Mouse (Mus musculus) heart, postnatal 0 days (tissue): ENCODE data around the gene Slc12a9. TPM values are rescaled to one million over a fixed set of nuclear protein-coding genes. Genes with fewer than 3 reads are reported as not detected.

ENCODE experiments used
- ATAC-seq: fragments of 200-750 bp; cut with Nextera tagmentation; 2 replicates; pipeline ENCODE4 v1.8.0; 2017; ENCODE audit warnings: low read depth, moderate number of reproducible peaks, moderate library complexity; ENCODE audit not compliant: insufficient read depth
- DNase-seq: peaks from one replicate; pipeline ENCODE4 v3.0.0-alpha.2; 2016; ENCODE audit warnings: low spot score
- H3K27ac ChIP-seq: fragments of 300-500 bp; sonication (generic); 2 replicates; pipeline ENCODE4 v1.5.1; 2014; ENCODE audit warnings: low read depth, mild to moderate bottlenecking
- H3K27me3 ChIP-seq: fragments of 300-500 bp; sonication (generic); 2 replicates; pipeline ENCODE4 v1.6.1; 2014; ENCODE audit warnings: low read length, mixed read lengths; ENCODE audit not compliant: control insufficient read depth, insufficient read depth
- H3K36me3 ChIP-seq: fragments of 300-500 bp; sonication (generic); replicated peaks from 2 replicates; pipeline ENCODE4 v1.6.1; 2014; ENCODE audit warnings: low read length, mixed read lengths; ENCODE audit not compliant: control insufficient read depth, insufficient read depth
- H3K4me1 ChIP-seq: fragments of 300-500 bp; sonication (generic); 2 replicates; pipeline ENCODE4 v1.6.1; 2014; ENCODE audit warnings: antibody characterized with exemption; ENCODE audit not compliant: control insufficient read depth, insufficient read depth
- H3K4me2 ChIP-seq: fragments of 300-500 bp; sonication (generic); 2 replicates; pipeline ENCODE4 v1.6.1; 2014; ENCODE audit warnings: low read depth, mild to moderate bottlenecking, low read length, moderate library complexity
- H3K4me3 ChIP-seq: fragments of 300-500 bp; sonication (generic); 2 replicates; pipeline ENCODE4 v1.5.1; 2014; ENCODE audit warnings: low read depth, low read length
- H3K9ac ChIP-seq: fragments of 300-500 bp; sonication (generic); replicated peaks from 2 replicates; pipeline ENCODE4 v1.6.1; 2014; ENCODE audit warnings: low read depth, low read length, mixed read lengths
- H3K9me3 ChIP-seq: fragments of 300-500 bp; sonication (generic); replicated peaks from 2 replicates; pipeline ENCODE4 v1.6.1; 2016; ENCODE audit warnings: low read length; ENCODE audit not compliant: control insufficient read depth
- CTCF ChIP-seq: IDR thresholded peaks from 2 replicates; pipeline ENCODE4 v1.5.1; 2016; ENCODE audit warnings: antibody characterized with exemption, control low read depth, low read depth
- EP300 ChIP-seq: IDR thresholded peaks from 2 replicates; pipeline ENCODE4 v1.6.1; 2016; ENCODE audit warnings: antibody characterized with exemption, low read depth
- whole genome bisulfite sequencing: fragments of 180-500 bp; shearing (Covaris S2); extraction: QIAGEN DNeasy Blood & Tissue Kit; methylation state at CpG from one replicate; pipeline ENCODE4 v1.1.7; 2014; 5-methylcytosine and 5-hydroxymethylcytosine counted together
- polyA plus RNA-seq: library from polyadenylated mRNA; unstranded; fragments of >200 nt; fragmentation: Nextera tagmentation; extraction: Ambion mirVana; gene quantifications from 2 replicates; pipeline ENCODE4 v1.2.1, GENCODE M21; 2015
- total RNA-seq: library from RNA; depleted of rRNA; stranded (reverse); fragments of >200 nt; gene quantifications from 2 replicates; pipeline ENCODE4 v1.2.3, GENCODE M21; 2014; ENCODE audit warnings: low replicate concordance

The Slc12a9 gene
- total and polyA plus RNA-seq, 2 experiments from 2014 or later, result 4.5 to 14.8 TPM

GRCm38 (mm10) chr5:137294744-137295093 is 38.7 kb downstream of the Slc12a9 start:
- WGBS, result 12% methylated on average over 18 of the region's 18 CpGs
- no peak for TF ChIP-seq EP300
- no peak for TF ChIP-seq CTCF
- peak; percentile 40 for ATAC-seq
- Histone ChIP-seq H3K27ac (peak overlapping the region; percentile 92), H3K4me1 (peaks cover 18% of the 10 kb centered on the region), H3K9me3 (no peaks in the 10 kb centered on the region), H3K9ac (peak overlapping the region; percentile 54), H3K27me3 (peaks cover 18% of the 10 kb centered on the region), H3K36me3 (peaks cover 47% of the 10 kb centered on the region), H3K4me2 (peak overlapping the region; percentile 96), H3K4me3 (peak overlapping the region; percentile 61)
- DNase-seq, result no peak

- Histone ChIP-seq H3K4me3 (peak within 1 kb of the TSS; percentile 61), H3K27ac (peak within 1 kb of the TSS; percentile 92), H3K4me2 (peak within 1 kb of the TSS; percentile 96), H3K36me3 (peaks cover 41% of the 10 kb centered on the region), H3K4me1 (peaks cover 23% of the 10 kb centered on the region), H3K9me3 (no peaks in the 10 kb centered on the region), H3K27me3 (peaks cover 23% of the 10 kb centered on the region), H3K9ac (peak within 1 kb of the TSS; percentile 66)
- TF ChIP-seq EP300 (no peak), CTCF (no peak)
- WGBS, result under 1% methylated on average over 52 of the region's 52 CpGs
- peak; percentile 95 for DNase-seq
- peak; percentile 96 for ATAC-seq
Measured at GRCm38 (mm10) chr5:137293839-137294743, 39.3 kb downstream of the Slc12a9 start, which contains the start of gene Ufsp1. Gene Ufsp1, plus strand, starts transcription at chr5:137294629.

- peak overlapping the region; percentile 92 for H3K27ac ChIP-seq
- H3K4me3 ChIP-seq, result peak overlapping the region; percentile 61
- ATAC-seq (peak; percentile 24; the same call in 1 of the 2 replicates), DNase-seq (peak; percentile 50)
- H3K9me3 ChIP-seq, result no peaks in the 10 kb centered on the region
- WGBS, result under 1% methylated on average over 14 of the region's 15 CpGs
- H3K4me2 ChIP-seq, result peak overlapping the region; percentile 96
- H3K4me1 ChIP-seq, result peaks cover 29% of the 10 kb centered on the region
- TF ChIP-seq CTCF, result 0 out of 2 replicates have a peak, but pooled peaks have one; percentile 4
- TF ChIP-seq EP300, result no peak
- H3K27me3 ChIP-seq, result peaks cover 27% of the 10 kb centered on the region
- H3K9ac ChIP-seq, result peak overlapping the region; percentile 66
- peaks cover 33% of the 10 kb centered on the region for H3K36me3 ChIP-seq
Measured at GRCm38 (mm10) chr5:137293282-137293681, 40.1 kb downstream of the Slc12a9 start.

- H3K4me3 ChIP-seq, result no peak overlapping the region
- WGBS, result 77% methylated on average over 15 of the region's 15 CpGs
- TF ChIP-seq CTCF (no peak), EP300 (no peak)
- H3K9ac ChIP-seq, result no peak overlapping the region
- no peak overlapping the region for H3K4me2 ChIP-seq
- DNase-seq (no peak), ATAC-seq (no peak)
- H3K27me3 ChIP-seq, result peaks cover 41% of the 10 kb centered on the region
- peaks cover 34% of the 10 kb centered on the region for H3K4me1 ChIP-seq
- H3K9me3 ChIP-seq, result no peaks in the 10 kb centered on the region
- H3K27ac ChIP-seq, result no peak overlapping the region
- H3K36me3 ChIP-seq, result peaks cover 15% of the 10 kb centered on the region
Measured at GRCm38 (mm10) chr5:137291381-137291926, 41.9 kb downstream of the Slc12a9 start.

- whole genome bisulfite sequencing, result 19% methylated on average over 15 of the region's 15 CpGs
- DNase-seq (no peak), ATAC-seq (no peak)
- no peak overlapping the region for H3K4me2 ChIP-seq
- H3K9ac ChIP-seq, result no peak overlapping the region
- no peak for TF ChIP-seq EP300
- peak; percentile 59 for TF ChIP-seq CTCF
- peaks cover 7% of the 10 kb centered on the region for H3K36me3 ChIP-seq
- H3K27me3 ChIP-seq, result peaks cover 41% of the 10 kb centered on the region
- H3K9me3 ChIP-seq, result no peaks in the 10 kb centered on the region
- peaks cover 34% of the 10 kb centered on the region for H3K4me1 ChIP-seq
- H3K4me3 ChIP-seq, result no peak overlapping the region
- H3K27ac ChIP-seq, result no peak overlapping the region
Measured at GRCm38 (mm10) chr5:137290677-137291076, 42.7 kb downstream of the Slc12a9 start.
